Mouse (Mus musculus) kidney, embryonic 15.5 days (tissue): ENCODE measurements around the gene Samd14. TPM values are rescaled to one million over a fixed set of nuclear protein-coding genes. Genes with fewer than 3 reads are reported as not detected.
A peak's percentile ranks its signal among the peaks of the same experiment; 100 is the strongest.

ENCODE experiments used
- ATAC-seq: fragments of 200-750 bp; cut with Nextera tagmentation; replicated peaks from 2 replicates; pipeline ENCODE4 v1.8.0; 2017; ENCODE audit warnings: moderate TSS enrichment; ENCODE audit not compliant: low FRiP score
- H3K27ac ChIP-seq: fragments of 300-500 bp; sonication (generic); 2 replicates; pipeline ENCODE4 v1.5.1; 2015; ENCODE audit warnings: mild to moderate bottlenecking, inconsistent platforms
- H3K27me3 ChIP-seq: fragments of 300-500 bp; sonication (generic); 2 replicates; pipeline ENCODE4 v1.6.1; 2015; ENCODE audit warnings: inconsistent platforms
- H3K36me3 ChIP-seq: fragments of 300-500 bp; sonication (generic); 2 replicates; pipeline ENCODE4 v1.6.1; 2015; ENCODE audit warnings: inconsistent platforms
- H3K4me1 ChIP-seq: fragments of 300-500 bp; sonication (generic); 2 replicates; pipeline ENCODE4 v1.6.1; 2015; ENCODE audit warnings: inconsistent platforms
- H3K4me2 ChIP-seq: fragments of 300-500 bp; sonication (generic); 2 replicates; pipeline ENCODE4 v1.6.1; 2015; ENCODE audit warnings: moderate library complexity, mild to moderate bottlenecking, inconsistent platforms
- H3K4me3 ChIP-seq: fragments of 300-500 bp; sonication (generic); replicated peaks from 2 replicates; pipeline ENCODE4 v1.5.1; 2015; ENCODE audit warnings: mild to moderate bottlenecking, inconsistent platforms
- H3K9ac ChIP-seq: fragments of 300-500 bp; sonication (generic); 2 replicates; pipeline ENCODE4 v1.6.1; 2015; ENCODE audit warnings: mild to moderate bottlenecking, inconsistent platforms
- H3K9me3 ChIP-seq: fragments of 300-500 bp; sonication (generic); replicated peaks from 2 replicates; pipeline ENCODE4 v1.6.1; 2016; ENCODE audit warnings: inconsistent platforms
- WGBS: fragments of 180-500 bp; shearing (Covaris S2); methylation state at CpG from one replicate; pipeline ENCODE4 v1.1.7; 2015; ENCODE audit warnings: mixed read lengths; 5-methylcytosine and 5-hydroxymethylcytosine counted together
- polyA plus RNA-seq: library from polyadenylated mRNA; unstranded; fragments of >200 nt; fragmentation: Nextera tagmentation; extraction: Ambion mirVana; gene quantifications from 2 replicates; pipeline ENCODE4 v1.2.1, GENCODE M21; 2015

Samd14 gene
- polyA plus RNA-seq, 1 experiment from 2014 or later = 21.2 TPM

DNA sequence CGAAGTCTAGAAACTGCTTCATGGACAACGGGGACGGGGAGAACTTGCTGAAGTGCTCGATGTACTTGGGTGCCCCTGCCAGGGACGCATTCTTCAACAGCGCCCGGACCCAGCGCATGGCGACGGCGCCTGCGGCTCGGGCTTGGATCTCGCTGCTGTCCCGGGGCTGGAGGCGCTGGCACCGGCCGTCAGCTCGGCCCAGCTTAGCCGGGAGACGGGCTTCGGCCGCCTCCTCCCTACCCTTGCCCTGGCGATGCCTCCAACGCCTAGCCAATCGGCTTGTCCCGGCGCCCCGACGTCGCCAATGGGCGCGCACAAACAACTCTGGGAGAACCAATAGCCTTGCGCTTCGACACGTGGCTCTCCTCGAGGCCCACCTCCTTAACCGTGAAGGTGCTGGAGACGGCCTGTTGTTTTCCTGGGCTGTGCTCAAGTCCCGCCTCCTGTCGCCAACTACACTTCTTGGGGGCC is 31.5 kb downstream of the Samd14 start, which contains the start of gene Pdk2:
TSS of gene Pdk2 (minus strand) at position 216 of the 471 bp plus-strand sequence.
- Histone ChIP-seq H3K9ac (peak within 1 kb of the TSS; percentile 79), H3K27ac (peak within 1 kb of the TSS; percentile 86), H3K9me3 (no peaks in the 10 kb centered on the region), H3K27me3 (no peaks in the 10 kb centered on the region), H3K4me3 (peak within 1 kb of the TSS; percentile 90), H3K4me1 (peaks cover 37% of the 10 kb centered on the region), H3K4me2 (peak within 1 kb of the TSS; percentile 92), H3K36me3 (peaks cover 39% of the 10 kb centered on the region; the same call in 1 of the 2 replicates)
- under 1% methylated on average over 41 of the region's 41 CpGs for WGBS
- peak; percentile 96 for ATAC-seq

DNA sequence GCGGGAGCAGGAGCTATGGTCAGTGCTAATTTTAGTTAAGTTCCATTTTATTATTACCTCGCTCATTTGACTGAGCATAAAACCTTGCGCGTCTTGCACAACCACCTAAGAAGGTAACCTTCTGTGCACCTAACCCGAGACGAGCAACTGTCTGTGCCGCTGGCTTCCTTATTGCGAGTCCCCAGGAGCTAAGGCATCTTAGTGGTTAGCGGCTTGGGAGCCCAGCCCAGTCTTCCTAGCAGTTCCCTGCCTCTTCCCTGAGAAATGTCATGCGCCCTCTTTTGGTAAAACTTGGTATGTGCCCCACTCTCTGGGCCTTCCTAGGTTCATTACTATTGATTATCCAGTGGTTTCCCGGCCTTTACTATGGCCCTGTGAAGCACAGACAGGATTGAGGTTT is 32.4 kb downstream of the Samd14 start:
- Histone ChIP-seq H3K9ac (peak overlapping the region; percentile 19; the same call in 1 of the 2 replicates), H3K4me3 (peak overlapping the region; percentile 90), H3K9me3 (no peaks in the 10 kb centered on the region), H3K27ac (peak overlapping the region; percentile 68), H3K27me3 (no peaks in the 10 kb centered on the region), H3K4me2 (peak overlapping the region; percentile 92), H3K36me3 (peaks cover 31% of the 10 kb centered on the region; the same call in 1 of the 2 replicates), H3K4me1 (peaks cover 37% of the 10 kb centered on the region)
- WGBS = 0% methylated on average over 11 of the region's 11 CpGs
- ATAC-seq = no peak

DNA sequence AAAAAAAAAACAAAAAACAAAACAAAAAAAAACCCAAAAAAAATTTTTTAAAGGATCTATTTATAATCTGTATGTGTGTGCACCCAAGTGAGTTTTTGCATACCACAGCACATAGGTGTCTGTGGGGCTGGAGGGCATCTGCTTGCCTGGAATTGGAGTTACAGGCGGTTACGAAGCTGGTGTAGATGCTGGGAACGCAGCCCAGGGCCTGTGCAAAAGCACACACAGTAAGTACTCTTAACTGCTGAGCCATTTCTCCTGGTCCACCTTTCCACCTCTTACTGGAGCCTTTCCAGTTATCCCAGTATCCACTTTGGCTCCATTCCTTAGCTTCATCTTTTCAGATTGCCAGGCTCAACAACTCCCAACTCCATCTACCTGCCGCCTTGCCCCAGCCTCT is 33.4 kb downstream of the Samd14 start:
- H3K27ac ChIP-seq = no peak overlapping the region
- H3K9ac ChIP-seq = no peak overlapping the region
- H3K27me3 ChIP-seq = no peaks in the 10 kb centered on the region
- WGBS = 95% methylated on average over 4 of the region's 4 CpGs
- H3K4me2 ChIP-seq = no peak overlapping the region
- H3K4me1 ChIP-seq = peaks cover 37% of the 10 kb centered on the region
- H3K9me3 ChIP-seq = no peaks in the 10 kb centered on the region
- H3K36me3 ChIP-seq = peaks cover 23% of the 10 kb centered on the region; the same call in 1 of the 2 replicates
- ATAC-seq = no peak
- H3K4me3 ChIP-seq = no peak overlapping the region

GRCm38 (mm10) chr11:95043608-95044007 is 33.9 kb downstream of the Samd14 start:
- H3K27me3 ChIP-seq = no peaks in the 10 kb centered on the region
- no peak overlapping the region for H3K4me2 ChIP-seq
- H3K36me3 ChIP-seq = peaks cover 18% of the 10 kb centered on the region; the same call in 1 of the 2 replicates
- 57% methylated on average over 7 of the region's 7 CpGs for WGBS
- peaks cover 37% of the 10 kb centered on the region for H3K4me1 ChIP-seq
- H3K9ac ChIP-seq = no peak overlapping the region
- H3K27ac ChIP-seq = no peak overlapping the region
- H3K4me3 ChIP-seq = no peak overlapping the region
- H3K9me3 ChIP-seq = no peaks in the 10 kb centered on the region
- ATAC-seq = no peak

DNA sequence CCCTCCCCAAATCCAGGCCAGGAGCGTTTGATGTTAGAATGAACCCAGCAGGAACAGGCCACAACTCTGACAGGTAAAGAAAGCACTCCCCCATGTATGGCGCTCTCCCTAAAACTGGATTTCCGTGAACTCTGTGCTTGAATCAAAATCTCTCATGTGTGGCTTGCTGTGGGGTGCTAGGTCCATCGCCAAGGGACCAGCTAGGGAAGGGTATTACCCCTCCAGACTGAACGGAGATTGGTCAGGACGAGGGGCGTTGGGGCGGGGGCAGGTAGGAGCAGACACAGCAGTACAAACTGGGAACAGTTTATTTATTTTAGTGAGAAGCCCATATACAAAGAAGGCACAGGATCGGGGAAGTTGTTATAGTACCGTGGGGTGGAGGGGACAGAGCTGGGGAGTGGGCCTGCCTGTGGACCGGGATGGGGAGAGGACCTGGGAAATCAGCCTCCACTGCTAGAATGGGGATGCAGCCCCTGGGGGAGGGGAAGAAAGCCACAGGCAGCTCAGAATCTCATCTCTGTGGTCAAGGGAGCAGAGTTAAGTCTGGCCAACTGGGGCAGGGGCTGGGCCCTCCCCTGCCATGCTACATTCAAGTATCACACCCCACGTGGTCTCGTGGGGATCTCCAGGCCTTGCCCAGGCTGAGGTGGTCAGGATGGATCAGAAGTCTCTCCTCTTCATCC is 34.6 kb downstream of the Samd14 start:
- Histone ChIP-seq H3K4me3 (no peak overlapping the region), H3K27ac (peak overlapping the region; percentile 2; the same call in 1 of the 2 replicates), H3K4me2 (no peak overlapping the region), H3K9ac (no peak overlapping the region), H3K4me1 (peaks cover 34% of the 10 kb centered on the region), H3K27me3 (no peaks in the 10 kb centered on the region), H3K9me3 (no peaks in the 10 kb centered on the region), H3K36me3 (peaks cover 16% of the 10 kb centered on the region; the same call in 1 of the 2 replicates)
- ATAC-seq = no peak
- 60% methylated on average over 12 of the region's 13 CpGs for WGBS

GRCm38 (mm10) chr11:95046980-95047680 is 37.5 kb downstream of the Samd14 start:
- Histone ChIP-seq H3K27me3 (no peaks in the 10 kb centered on the region), H3K9ac (no peak overlapping the region), H3K4me1 (peaks cover 13% of the 10 kb centered on the region), H3K27ac (no peak overlapping the region), H3K4me3 (no peak overlapping the region), H3K36me3 (peaks cover 27% of the 10 kb centered on the region; the same call in 1 of the 2 replicates), H3K9me3 (no peaks in the 10 kb centered on the region), H3K4me2 (no peak overlapping the region)
- ATAC-seq = no peak
- 61% methylated on average over 9 of the region's 9 CpGs for WGBS

DNA sequence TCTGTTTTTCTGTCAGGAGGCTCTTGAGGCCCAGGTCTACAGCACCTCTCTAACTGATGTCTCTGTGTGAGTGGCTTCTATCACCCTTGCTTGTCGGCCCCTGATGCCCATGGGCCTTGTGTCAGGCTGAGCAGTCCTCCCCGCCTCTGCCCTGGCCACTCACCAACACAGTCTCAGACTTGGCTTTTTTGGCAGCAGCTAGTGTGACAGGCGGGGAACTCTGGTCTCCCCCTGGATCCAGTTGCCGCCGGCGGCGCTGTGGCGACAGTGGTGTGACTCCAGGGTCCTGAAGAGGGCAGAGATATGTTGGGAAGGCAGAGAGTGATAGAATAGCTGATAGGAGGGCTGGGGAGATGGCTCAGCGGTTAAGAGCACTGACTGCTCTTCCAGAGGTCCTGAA is 43.4 kb downstream of the Samd14 start:
- H3K4me1 ChIP-seq = peaks cover 5% of the 10 kb centered on the region; the same call in 1 of the 2 replicates
- no peak for ATAC-seq
- H3K9me3 ChIP-seq = no peaks in the 10 kb centered on the region
- H3K27me3 ChIP-seq = peaks cover 7% of the 10 kb centered on the region; the same call in 1 of the 2 replicates
- 83% methylated on average over 9 of the region's 9 CpGs for WGBS
- H3K4me3 ChIP-seq = no peak overlapping the region
- H3K36me3 ChIP-seq = peaks cover 59% of the 10 kb centered on the region
- H3K9ac ChIP-seq = no peak overlapping the region
- no peak overlapping the region for H3K27ac ChIP-seq
- H3K4me2 ChIP-seq = no peak overlapping the region

- H3K4me3 ChIP-seq = no peak overlapping the region
- H3K4me1 ChIP-seq = peaks cover 5% of the 10 kb centered on the region; the same call in 1 of the 2 replicates
- H3K4me2 ChIP-seq = no peak overlapping the region
- no peak overlapping the region for H3K27ac ChIP-seq
- peaks cover 71% of the 10 kb centered on the region for H3K36me3 ChIP-seq
- ATAC-seq = 0 out of 2 replicates have a peak, but pooled peaks have one; percentile 18
- H3K9ac ChIP-seq = no peak overlapping the region
- 32% methylated on average over 19 of the region's 19 CpGs for WGBS
- H3K9me3 ChIP-seq = no peaks in the 10 kb centered on the region
- H3K27me3 ChIP-seq = peaks cover 7% of the 10 kb centered on the region; the same call in 1 of the 2 replicates
Observed at GRCm38 (mm10) chr11:95056768-95057501, 47.3 kb downstream of the Samd14 start.

- Histone ChIP-seq H3K27me3 (no peaks in the 10 kb centered on the region), H3K4me2 (no peak overlapping the region), H3K9me3 (no peaks in the 10 kb centered on the region), H3K36me3 (peaks cover 17% of the 10 kb centered on the region), H3K4me3 (no peak overlapping the region), H3K4me1 (peaks cover 42% of the 10 kb centered on the region), H3K27ac (no peak overlapping the region), H3K9ac (no peak overlapping the region)
- WGBS = 85% methylated on average over 10 of the region's 10 CpGs
- no peak for ATAC-seq
Observed at GRCm38 (mm10) chr11:95069226-95069957, 59.7 kb downstream of the Samd14 start.

DNA sequence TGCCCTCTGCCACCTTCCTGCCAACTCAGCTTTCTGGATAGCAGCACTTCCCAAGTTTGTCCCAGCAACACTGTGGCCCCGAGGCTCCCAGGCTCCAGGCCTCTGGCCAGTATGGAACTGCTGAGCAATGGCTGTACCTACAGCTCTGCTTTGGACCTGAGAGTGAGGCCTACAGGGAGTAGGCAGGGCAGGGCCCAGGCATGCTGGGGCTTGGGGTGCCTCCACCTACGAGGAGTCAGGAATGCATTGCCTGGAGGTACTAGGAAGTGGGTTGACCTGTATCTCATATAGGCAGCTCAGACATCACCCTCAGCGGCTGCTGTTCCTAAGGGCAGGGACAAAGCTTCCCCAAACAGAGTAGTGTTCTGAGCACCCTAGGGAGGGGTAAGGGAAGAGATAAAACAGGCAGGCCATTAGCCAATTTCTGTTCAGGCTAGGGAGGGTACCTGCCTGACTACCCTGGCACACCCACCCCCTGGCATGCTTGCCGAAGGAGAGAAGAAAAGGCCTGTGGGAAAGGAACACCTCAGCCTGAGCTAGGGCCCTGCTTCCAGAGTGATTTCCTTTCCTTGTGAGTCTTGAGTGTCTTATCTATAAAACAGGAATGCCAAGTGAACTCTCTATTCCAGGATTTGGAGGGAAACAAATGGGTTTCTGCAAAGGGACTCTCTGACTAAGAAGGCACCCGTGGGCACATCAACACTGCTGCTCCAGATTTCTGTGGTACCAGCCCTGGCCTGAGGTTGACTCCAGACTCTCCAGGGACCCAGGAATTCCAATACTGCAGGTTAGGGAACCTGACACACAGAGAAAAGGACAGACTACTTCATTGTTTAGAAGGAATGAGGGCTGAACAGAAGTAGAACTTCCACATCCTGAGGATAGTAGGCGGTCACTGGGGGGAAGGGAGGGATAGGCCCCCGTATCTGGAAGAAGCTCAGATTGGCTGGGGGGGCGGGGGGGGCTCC is 60.7 kb downstream of the Samd14 start:
- Histone ChIP-seq H3K27ac (no peak overlapping the region), H3K4me3 (no peak overlapping the region), H3K9me3 (no peaks in the 10 kb centered on the region), H3K4me1 (peaks cover 53% of the 10 kb centered on the region), H3K36me3 (peaks cover 12% of the 10 kb centered on the region), H3K27me3 (0 out of 2 replicates have a peak, but pooled peaks cover 6% of the 10 kb centered on the region), H3K4me2 (no peak overlapping the region), H3K9ac (no peak overlapping the region)
- WGBS = 74% methylated on average over 8 of the region's 8 CpGs
- no peak for ATAC-seq
